Mouse (Mus musculus) MEL-GATA-1-ER (cell line): Measurements from ENCODE around the gene Brd3.
"Not testable (repeated sequence)": the region's sequence is repeated elsewhere in the genome, so short reads cannot be mapped to it uniquely, and the experiment has no call there.

ENCODE experiments used
- DNase-seq: peaks from one replicate; pipeline ENCODE4 v3.0.0-alpha.2; 2012; ENCODE audit warnings: low read depth; ENCODE audit errors: extremely low read depth

Brd3 gene

DNA sequence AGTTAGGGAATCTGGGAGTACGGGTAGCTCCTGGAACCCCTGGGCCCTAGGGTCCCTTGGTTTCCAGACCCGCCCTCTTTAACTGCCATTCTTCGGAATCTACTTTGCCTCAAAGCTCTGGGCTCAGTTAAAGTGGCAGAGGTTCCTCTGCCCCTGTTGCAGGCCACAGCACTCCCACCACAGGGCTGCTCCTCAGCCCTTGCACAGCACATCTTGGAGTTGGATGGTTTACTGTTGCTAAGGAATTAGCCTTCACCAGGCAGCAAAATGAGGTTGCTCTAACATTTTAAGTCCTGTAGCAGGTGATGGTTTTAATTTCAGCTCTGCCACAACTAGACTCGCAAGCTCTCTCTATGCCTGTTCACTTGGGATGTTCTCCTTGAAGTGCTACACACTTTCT is at the start of gene Brd3:
Brd3 (minus strand) TSS at position 101 of the 400 bp plus-strand sequence.
- DNase-seq, result no peak

DNA sequence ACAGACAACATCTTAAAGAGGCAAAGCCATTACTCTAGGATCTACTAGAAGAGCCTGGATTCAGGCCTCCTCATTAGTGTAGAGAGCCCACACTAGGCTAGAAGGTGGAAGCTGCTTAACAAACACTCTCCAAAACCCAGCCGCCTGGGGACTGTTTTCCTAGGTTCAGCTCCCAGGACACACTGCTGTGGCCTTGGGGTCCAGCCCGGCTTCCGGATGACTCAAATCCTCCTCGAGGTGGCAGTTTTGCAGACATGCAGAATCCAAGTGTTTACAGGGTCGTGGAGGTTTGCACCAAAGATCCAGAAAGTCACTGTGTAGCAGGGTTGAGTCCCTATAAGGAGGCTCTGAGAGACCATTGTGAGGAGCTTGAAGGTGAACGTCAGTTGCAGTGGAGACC is 49.5 kb upstream of the Brd3 start:
- DNase-seq, result no peak

GRCm38 (mm10) chr2:27554308-27554707 is 46.8 kb upstream of the Brd3 start:
- DNase-seq, result no peak

GRCm38 (mm10) chr2:27552620-27553287 is 45.3 kb upstream of the Brd3 start:
- peak; percentile 26 for DNase-seq

- no peak for DNase-seq
These were observed 41.4 kb upstream of the Brd3 start for GRCm38 (mm10) chr2:27548664-27549369.

DNA sequence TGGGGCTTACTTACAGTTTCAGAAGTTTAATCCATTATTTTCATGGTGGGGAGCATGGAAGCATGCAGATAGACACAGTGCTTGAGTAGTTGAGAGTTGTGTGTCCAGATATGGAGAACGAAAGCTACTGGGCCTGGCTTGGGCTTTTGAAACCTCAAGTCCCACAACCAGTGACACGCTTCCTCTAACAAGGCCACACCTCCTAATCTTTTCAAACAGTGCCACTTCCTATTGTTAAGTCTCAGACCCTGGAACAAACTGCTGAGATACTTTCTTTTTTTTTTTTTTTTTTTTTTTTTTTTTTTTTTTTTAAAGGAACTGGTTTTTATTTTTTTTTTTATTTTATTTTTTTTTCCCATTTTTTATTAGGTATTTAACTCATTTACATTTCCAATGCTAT is 40.5 kb upstream of the Brd3 start:
- DNase-seq, result peak; percentile 41

DNA sequence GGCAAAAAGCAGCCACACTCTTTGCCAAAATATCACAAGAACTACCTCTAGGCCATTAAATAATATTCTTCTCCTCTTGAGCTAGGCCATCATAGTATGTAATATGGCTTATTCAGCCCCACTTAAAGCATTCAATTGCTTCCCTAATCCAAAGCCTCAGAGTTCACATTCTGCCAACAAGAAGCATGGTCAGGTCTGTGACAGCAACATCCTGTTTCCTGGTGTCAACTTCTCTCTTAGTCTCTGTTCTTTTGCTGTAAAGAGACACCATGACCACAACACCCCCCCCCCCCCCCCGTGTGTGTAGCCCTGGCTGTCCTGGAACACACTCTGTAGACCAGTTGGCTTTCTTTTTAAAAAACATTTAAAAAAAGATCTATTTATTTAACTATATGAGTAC is 39.9 kb upstream of the Brd3 start:
- DNase-seq, result no peak

GRCm38 (mm10) chr2:27546041-27546440 is 38.6 kb upstream of the Brd3 start:
- DNase-seq, result not testable (repeated sequence)

- not testable (repeated sequence) for DNase-seq
These were observed 38.1 kb upstream of the Brd3 start for GRCm38 (mm10) chr2:27545517-27545916.

- no peak for DNase-seq
These were observed 37.2 kb upstream of the Brd3 start for GRCm38 (mm10) chr2:27544613-27545012.

DNA sequence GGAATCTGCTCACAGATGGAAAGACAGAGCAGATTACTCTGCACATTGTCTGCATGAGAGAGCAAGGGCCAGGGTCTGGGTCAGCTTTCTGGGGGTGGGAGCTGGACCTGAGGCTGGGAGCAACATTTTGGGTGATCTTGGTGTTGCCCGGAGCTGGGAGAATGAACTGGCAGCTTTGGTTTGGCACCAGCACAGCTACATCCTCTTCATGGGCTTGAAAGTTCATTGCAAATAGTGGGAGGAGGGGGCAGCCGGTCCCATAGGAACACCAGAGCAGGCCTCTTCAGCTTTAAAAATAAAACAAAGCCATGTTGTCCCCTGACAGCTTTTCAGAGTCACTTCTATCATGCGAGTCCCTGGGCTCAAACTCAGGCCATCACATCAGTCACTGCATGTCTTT is 33.8 kb upstream of the Brd3 start:
- no peak for DNase-seq

DNA sequence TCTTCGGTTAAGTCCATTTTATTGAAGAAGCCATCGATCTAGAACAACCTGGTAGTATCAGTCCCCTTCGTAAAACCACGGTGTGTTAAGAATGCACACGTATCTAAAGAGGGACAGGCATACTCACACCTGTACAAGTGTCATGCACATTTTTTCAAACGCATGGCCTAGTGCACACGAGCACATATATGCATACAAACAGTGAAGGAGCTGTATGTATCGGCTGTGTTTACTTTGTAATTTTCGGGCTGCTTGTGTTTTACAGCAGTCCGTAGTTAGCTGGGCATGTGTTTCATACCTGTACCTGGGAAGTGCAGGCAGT is 33.0 kb upstream of the Brd3 start:
- DNase-seq, result no peak

DNA sequence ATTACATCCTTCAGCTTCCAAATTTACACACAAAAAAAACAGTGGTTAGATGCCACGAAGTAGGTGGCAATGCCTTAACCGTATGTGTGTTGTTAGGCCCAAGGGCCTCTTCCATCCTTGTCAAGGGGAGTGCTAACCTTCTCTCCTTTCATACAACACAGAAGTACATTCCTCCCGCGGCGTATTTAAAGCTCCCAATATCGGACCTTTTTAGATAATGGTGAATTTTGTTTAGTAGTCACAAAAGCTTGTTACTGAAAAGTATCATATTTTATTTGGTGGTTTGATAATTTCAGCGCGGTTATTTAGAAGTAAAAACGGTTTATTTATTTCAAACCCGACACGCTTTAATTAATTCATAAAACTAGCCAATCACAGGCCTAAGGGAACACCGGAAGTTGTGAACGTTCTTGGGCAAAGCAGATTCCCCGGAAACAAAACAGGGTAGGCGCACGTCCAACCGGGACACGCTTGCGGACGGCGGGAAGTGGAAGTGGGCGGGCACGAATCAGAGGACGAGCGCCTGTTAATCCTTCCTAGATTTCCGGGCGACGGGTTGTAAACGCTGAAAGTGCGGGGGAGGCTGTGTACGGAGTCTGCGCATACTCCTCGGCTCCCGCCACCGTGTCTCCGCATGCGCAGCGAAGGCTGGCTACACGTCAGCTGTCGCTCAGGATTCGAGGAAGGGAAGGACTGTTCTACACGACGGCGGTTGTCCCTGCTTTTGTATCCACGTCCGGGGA is 32.5 kb upstream of the Brd3 start:
- peak; percentile 99 for DNase-seq

- DNase-seq, result peak; percentile 63
These were observed 31.9 kb upstream of the Brd3 start for GRCm38 (mm10) chr2:27539336-27539735.

DNA sequence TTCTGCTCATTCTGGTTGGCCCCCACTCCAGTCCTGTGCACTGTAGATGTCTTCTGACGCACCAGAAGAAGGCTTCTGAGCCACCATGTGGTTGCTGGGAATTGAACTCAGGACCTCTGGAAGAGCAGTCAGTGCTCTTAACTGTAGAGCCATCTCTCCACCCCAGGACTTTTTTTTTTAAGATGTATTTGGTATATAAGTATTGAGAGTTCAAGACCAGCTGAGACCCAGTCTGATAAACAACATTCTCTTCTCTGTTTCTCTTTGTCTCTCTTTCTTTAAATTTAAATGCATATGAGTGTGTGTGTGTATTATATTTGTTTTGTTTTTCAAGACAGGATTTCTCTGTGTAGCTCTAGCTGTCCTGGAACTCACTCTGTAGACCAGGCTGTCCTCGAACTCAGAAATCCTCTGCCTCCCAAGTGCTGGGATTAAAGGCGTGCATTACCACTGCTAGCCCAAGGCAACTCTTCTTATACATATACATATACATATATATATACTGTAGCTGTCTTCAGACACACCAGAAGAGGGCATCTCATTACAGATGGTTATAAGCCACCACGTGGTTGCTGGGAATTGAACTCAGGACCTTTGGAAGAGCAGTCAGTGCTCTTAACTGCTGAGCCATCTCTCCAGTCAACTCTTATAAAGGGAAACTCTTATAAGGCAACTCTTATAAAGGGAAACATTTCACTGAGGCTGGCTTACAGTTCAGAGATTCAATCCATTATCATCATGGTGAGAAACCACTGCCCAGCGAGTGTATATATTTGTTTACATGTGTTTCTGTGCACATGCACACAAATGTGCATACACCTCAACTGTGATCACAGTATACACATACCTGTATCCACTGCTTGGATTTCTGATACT is 31.2 kb upstream of the Brd3 start:
- DNase-seq, result peak; percentile 71

DNA sequence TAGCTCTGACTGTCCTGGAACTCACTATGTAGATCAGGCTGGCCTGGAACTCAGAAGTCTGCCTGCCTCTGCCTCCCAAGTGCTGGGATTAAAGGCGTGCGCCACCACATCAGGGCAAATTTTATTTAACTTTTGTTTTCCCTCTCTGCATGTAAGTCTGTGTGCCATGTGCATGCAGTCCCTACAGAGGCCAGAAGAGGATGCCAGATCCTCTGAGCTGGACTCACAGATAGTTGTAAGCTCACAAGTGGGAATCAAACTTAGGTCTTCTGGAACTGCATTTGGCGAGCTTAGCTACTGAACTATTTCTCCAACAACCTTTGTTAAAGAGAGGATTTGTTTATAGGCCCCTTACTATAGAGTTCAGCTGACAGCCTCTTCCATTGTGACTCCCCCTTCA is 10.8 kb upstream of the Brd3 start:
- DNase-seq, result no peak

DNA sequence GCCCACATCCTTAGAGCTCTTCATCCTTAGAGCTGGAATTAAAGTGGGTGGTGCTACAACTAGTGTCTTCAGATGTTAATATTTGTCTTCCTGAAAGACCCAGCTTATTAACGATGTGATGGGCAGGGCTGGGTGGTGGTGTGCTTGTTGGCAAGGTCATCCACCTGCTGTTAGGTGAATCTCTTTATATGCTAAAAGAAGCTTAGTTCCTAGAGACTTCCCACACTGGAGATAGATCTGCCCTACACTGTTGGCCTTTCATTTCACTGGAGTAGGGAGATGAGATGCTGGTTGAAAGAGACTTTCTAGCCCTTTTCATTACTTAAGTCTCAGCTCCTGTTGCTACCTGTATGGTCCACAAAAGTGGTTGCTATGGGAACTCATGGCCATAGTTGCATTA is 8.8 kb upstream of the Brd3 start:
- DNase-seq, result no peak

- no peak for DNase-seq
These were observed 8.1 kb upstream of the Brd3 start for GRCm38 (mm10) chr2:27515341-27516166.

- DNase-seq, result peak; percentile 90
These were observed 7.3 kb upstream of the Brd3 start, which contains the start of gene Wdr5 for GRCm38 (mm10) chr2:27514639-27515328. TSS of gene Wdr5 (plus strand) at chr2:27515157.

- DNase-seq, result no peak
These were observed 6.4 kb upstream of the Brd3 start for GRCm38 (mm10) chr2:27513861-27514260.
